Mouse (Mus musculus) adrenal gland, postnatal 25 days (tissue): ENCODE measurements around the gene Eif5a2. TPM values are rescaled to one million over a fixed set of nuclear protein-coding genes. Genes with fewer than 3 reads are reported as not detected.

Experiments used
- DNase-seq: peaks from one replicate; pipeline ENCODE4 v3.0.0; 2021; ENCODE audit warnings: mixed read lengths
- total RNA-seq: library from RNA; stranded (reverse); gene quantifications from 2 replicates; pipeline ENCODE4 v1.2.3, GENCODE M21; 2021

Eif5a2 gene
- total RNA-seq, 1 experiment from 2014 or later = 2.3 TPM

- no peak for DNase-seq
Observed at GRCm38 (mm10) chr3:28811441-28811840, 30.4 kb downstream of the Eif5a2 start.

GRCm38 (mm10) chr3:28814361-28814760, 33.3 kb downstream of the Eif5a2 start:
- DNase-seq = no peak

GRCm38 (mm10) chr3:28816010-28816540, 35.0 kb downstream of the Eif5a2 start:
- no peak for DNase-seq

GRCm38 (mm10) chr3:28826272-28826671, 45.2 kb downstream of the Eif5a2 start:
- DNase-seq = no peak

GRCm38 (mm10) chr3:28827605-28828004, 46.5 kb downstream of the Eif5a2 start:
- no peak for DNase-seq

GRCm38 (mm10) chr3:28829454-28829853, 48.4 kb downstream of the Eif5a2 start:
- DNase-seq = no peak

- no peak for DNase-seq
Observed at GRCm38 (mm10) chr3:28836796-28837371, 55.8 kb downstream of the Eif5a2 start.

GRCm38 (mm10) chr3:28841886-28842649, 61.0 kb downstream of the Eif5a2 start:
- no peak for DNase-seq

- no peak for DNase-seq
Observed at GRCm38 (mm10) chr3:28843231-28843630, 62.2 kb downstream of the Eif5a2 start.

GRCm38 (mm10) chr3:28847115-28847514, 66.0 kb downstream of the Eif5a2 start:
- no peak for DNase-seq

Other genes with a start within 250 kb of the Eif5a2 start
- gene Slc2a2, start 83.4 kb upstream of the Eif5a2 start, total RNA-seq = 2.0 TPM in 1 of 2 replicates, not detected in the other
- gene Rpl22l1, start 24.2 kb downstream of the Eif5a2 start, total RNA-seq = 158 and 261 TPM in 2 replicates
- gene Gm1527, start 111.3 kb downstream of the Eif5a2 start, total RNA-seq = not detected in 2 replicates